Mouse (Mus musculus) urinary bladder, postnatal 14 days (tissue): ENCODE results near the gene BC017158.

ENCODE experiments used
- DNase-seq: peaks from one replicate; pipeline ENCODE4 v3.0.0; 2021; ENCODE audit warnings: low spot score

BC017158 gene

GRCm38 (mm10) chr7:128256783-128257334 is 41.1 kb downstream of the BC017158 start:
- no peak for DNase-seq

- no peak for DNase-seq
These were observed 42.2 kb downstream of the BC017158 start for GRCm38 (mm10) chr7:128255757-128256156.

GRCm38 (mm10) chr7:128254978-128255377 is 43.0 kb downstream of the BC017158 start:
- no peak for DNase-seq

GRCm38 (mm10) chr7:128252609-128253008 is 45.4 kb downstream of the BC017158 start:
- no peak for DNase-seq

GRCm38 (mm10) chr7:128251946-128252345 is 46.0 kb downstream of the BC017158 start:
- no peak for DNase-seq

- no peak for DNase-seq
These were observed 48.0 kb downstream of the BC017158 start for GRCm38 (mm10) chr7:128249998-128250397.

- no peak for DNase-seq
These were observed 49.6 kb downstream of the BC017158 start for GRCm38 (mm10) chr7:128248081-128249042.

GRCm38 (mm10) chr7:128247443-128247842 is 50.5 kb downstream of the BC017158 start:
- peak; percentile 91 for DNase-seq

- DNase-seq: peak; percentile 67
These were observed 51.2 kb downstream of the BC017158 start, which contains the start of gene Tgfb1i1 for GRCm38 (mm10) chr7:128246496-128247391. Tgfb1i1 (plus strand) TSS chr7:128246812.

- DNase-seq: no peak
These were observed 52.4 kb downstream of the BC017158 start for GRCm38 (mm10) chr7:128245547-128245946.

GRCm38 (mm10) chr7:128244410-128245025 is 53.5 kb downstream of the BC017158 start:
- no peak for DNase-seq

GRCm38 (mm10) chr7:128243921-128244320 is 54.0 kb downstream of the BC017158 start:
- DNase-seq: no peak

- DNase-seq: no peak
These were observed 55.6 kb downstream of the BC017158 start for GRCm38 (mm10) chr7:128242331-128242730.

GRCm38 (mm10) chr7:128240131-128240784 is 57.7 kb downstream of the BC017158 start:
- DNase-seq: no peak

GRCm38 (mm10) chr7:128238991-128239390 is 59.0 kb downstream of the BC017158 start:
- DNase-seq: peak; percentile 47

- DNase-seq: peak; percentile 100
These were observed 59.8 kb downstream of the BC017158 start, which contains the start of gene 9130023H24Rik for GRCm38 (mm10) chr7:128237927-128238778. 9130023H24Rik (minus strand) TSS chr7:128238031.

GRCm38 (mm10) chr7:128237593-128237926 is 60.4 kb downstream of the BC017158 start:
- DNase-seq: no peak

- DNase-seq: peak; percentile 82
These were observed 60.9 kb downstream of the BC017158 start, which contains the start of gene Armc5 for GRCm38 (mm10) chr7:128236856-128237592. Armc5 (plus strand) TSS chr7:128237342.

GRCm38 (mm10) chr7:128236426-128236825 is 61.5 kb downstream of the BC017158 start:
- no peak for DNase-seq
